Mouse (Mus musculus) kidney, adult 2 months (tissue): ENCODE measurements at regions not wholly inside any gene's neighbourhood (a gene's known extent, or its start where the extent isn't known, plus 50 kb on each side); places are given as distances from the start of the nearest gene placed in this dataset.

Source experiments
- DNase-seq: peaks from one replicate; pipeline ENCODE4 v3.0.0; 2021
- H3K27ac ChIP-seq: fragments of 200-500 bp; 2 replicates; pipeline ENCODE4 v1.5.1; 2012; ENCODE audit warnings: low read depth, low read length, control low read depth, inconsistent platforms; ENCODE audit not compliant: insufficient read depth
- H3K27me3 ChIP-seq: fragments of 200-500 bp; replicated peaks from 2 replicates; pipeline ENCODE4 v1.6.1; 2012; ENCODE audit warnings: mild to moderate bottlenecking, moderate library complexity, low read length, inconsistent platforms; ENCODE audit not compliant: control insufficient read depth, insufficient read depth
- H3K36me3 ChIP-seq: fragments of 200-500 bp; 2 replicates; pipeline ENCODE4 v1.6.1; 2012; ENCODE audit warnings: mild to moderate bottlenecking, moderate library complexity, low read length, inconsistent platforms; ENCODE audit not compliant: control insufficient read depth, insufficient read depth
- H3K4me1 ChIP-seq: fragments of 200-500 bp; 2 replicates; pipeline ENCODE4 v1.6.1; 2011; ENCODE audit warnings: low read length; ENCODE audit not compliant: control insufficient read depth, insufficient read depth
- H3K4me3 ChIP-seq: fragments of 200-500 bp; 2 replicates; pipeline ENCODE4 v1.5.1; 2011; ENCODE audit warnings: mild to moderate bottlenecking, low read depth, low read length, control low read depth; ENCODE audit not compliant: insufficient read depth
- CTCF ChIP-seq: fragments of 200-500 bp; conservative IDR thresholded peaks from 2 replicates; pipeline ENCODE4 v1.5.1; 2011; ENCODE audit warnings: low read depth, mild to moderate bottlenecking, control low read depth, low read length, moderate library complexity, mixed read lengths; ENCODE audit not compliant: insufficient read depth, insufficient read length
- POLR2A ChIP-seq: fragments of 200-500 bp; IDR thresholded peaks from one replicate; pipeline ENCODE4 v1.6.1; 2011; ENCODE audit warnings: low read depth, low read length, control low read depth
- WGBS: fragments of 180-500 bp; shearing (Covaris S2); methylation state at CpG from one replicate; pipeline ENCODE4 v1.1.7; 2018; 5-methylcytosine and 5-hydroxymethylcytosine counted together

- no peaks in the 10 kb centered on the region for H3K27me3 ChIP-seq
- no peaks in the 10 kb centered on the region for H3K36me3 ChIP-seq
- no peak overlapping the region for H3K27ac ChIP-seq
- H3K4me3 ChIP-seq: no peak overlapping the region
- WGBS: 83% methylated on average over 6 of the region's 6 CpGs
- TF ChIP-seq CTCF: no peak
- TF ChIP-seq POLR2A: no peak
- H3K4me1 ChIP-seq: no peaks in the 10 kb centered on the region
- DNase-seq: no peak
Observed at GRCm38 (mm10) chr9:25031466-25031865, 57.8 kb upstream of the Gm10181 start.
